Mouse (Mus musculus) MEL (cell line): Measurements from ENCODE around the gene Chadl.

ENCODE experiments used
- CTCF ChIP-seq, 3 experiments: IDR thresholded peaks in 2 of 3; conservative IDR thresholded peaks in 1 of 3; 2 replicates each; pipeline ENCODE4 v1.5.1; 2011 to 2012; ENCODE audit warnings: low read length in 3 of 3, low read depth in 2 of 3, mild to moderate bottlenecking in 2 of 3, improper control_type of control experiment in 1 of 3, inconsistent platforms in 1 of 3, mixed read lengths in 1 of 3, moderate library complexity in 1 of 3; ENCODE audit not compliant: control insufficient read depth in 1 of 3, insufficient read depth in 1 of 3, poor library complexity in 1 of 3, severe bottlenecking in 1 of 3
- E2F4 ChIP-seq: IDR thresholded peaks from 2 replicates; pipeline ENCODE4 v1.6.1; 2011; ENCODE audit warnings: low read depth, low read length, improper control_type of control experiment, borderline replicate concordance
- EP300 ChIP-seq, 2 experiments: IDR thresholded peaks; 2 replicates each; pipeline ENCODE4 v1.6.1; 2011; ENCODE audit warnings: improper control_type of control experiment in 2 of 2, low read length in 2 of 2, low read depth in 1 of 2, mild to moderate bottlenecking in 1 of 2
- ETS1 ChIP-seq: IDR thresholded peaks from 2 replicates; pipeline ENCODE4 v1.6.1; 2012; ENCODE audit warnings: low read depth, mild to moderate bottlenecking, inconsistent platforms, low read length, improper control_type of control experiment, moderate library complexity
- GABPA ChIP-seq: IDR thresholded peaks from 2 replicates; pipeline ENCODE4 v1.6.1; 2012; ENCODE audit warnings: low read depth, mild to moderate bottlenecking, inconsistent platforms, low read length, improper control_type of control experiment, moderate library complexity
- HCFC1 ChIP-seq: IDR thresholded peaks from 2 replicates; pipeline ENCODE4 v1.6.1; 2012; ENCODE audit warnings: low read depth, mild to moderate bottlenecking, inconsistent platforms, low read length, improper control_type of control experiment, moderate library complexity
- KAT2A ChIP-seq: conservative IDR thresholded peaks from 2 replicates; pipeline ENCODE4 v1.6.1; 2012; ENCODE audit warnings: low read depth, low read length, improper control_type of control experiment, inconsistent platforms
- MAFK ChIP-seq: IDR thresholded peaks from 2 replicates; pipeline ENCODE4 v1.6.1; 2011; ENCODE audit warnings: low read depth, mild to moderate bottlenecking, low read length, improper control_type of control experiment, borderline replicate concordance
- MAX ChIP-seq: IDR thresholded peaks from 2 replicates; pipeline ENCODE4 v1.6.1; 2011; ENCODE audit warnings: low read length, improper control_type of control experiment
- MAZ ChIP-seq: IDR thresholded peaks from 2 replicates; pipeline ENCODE4 v1.6.1; 2012; ENCODE audit warnings: low read depth, mild to moderate bottlenecking, inconsistent platforms, low read length, improper control_type of control experiment
- POLR2A ChIP-seq, 2 experiments: IDR thresholded peaks; 2 replicates each; pipeline ENCODE4 v1.6.1; 2011 to 2012; ENCODE audit warnings: low read length in 2 of 2, mild to moderate bottlenecking in 2 of 2, control low read depth in 1 of 2, improper control_type of control experiment in 1 of 2, low read depth in 1 of 2, moderate library complexity in 1 of 2; ENCODE audit not compliant: control insufficient read depth in 1 of 2, insufficient read depth in 1 of 2, poor library complexity in 1 of 2
- SIN3A ChIP-seq: IDR thresholded peaks from 2 replicates; pipeline ENCODE4 v1.6.1; 2012; ENCODE audit warnings: low read length, improper control_type of control experiment, inconsistent platforms
- USF1 ChIP-seq: IDR thresholded peaks from 2 replicates; pipeline ENCODE4 v1.6.1; 2014; ENCODE audit warnings: low read depth, mild to moderate bottlenecking, inconsistent platforms, low read length, improper control_type of control experiment, moderate library complexity
- ZC3H11A ChIP-seq: IDR thresholded peaks from 2 replicates; pipeline ENCODE4 v1.6.1; 2012; ENCODE audit warnings: low read depth, mild to moderate bottlenecking, inconsistent platforms, low read length, improper control_type of control experiment

GRCm38 (mm10) chr15:81666957-81667356 is 30.1 kb downstream of the Chadl start:
- no peak for TF ChIP-seq HCFC1
- no peak for TF ChIP-seq MAX
- no peak for TF ChIP-seq POLR2A (IDR thresholded peaks at IDR 0.05; ENCODE audit: control insufficient read depth in 1 of 2, insufficient read depth in 1 of 2, low read depth in 1 of 2, low read length in 2 of 2, poor library complexity in 1 of 2)
- peak; percentile 26 to 48 (median 45); a peak in 5 of 6 replicates for TF ChIP-seq CTCF (IDR thresholded peaks at IDR 0.05 in 2 of 3, conservative IDR thresholded peaks at IDR 0.05 in 1 of 3; ENCODE audit: control insufficient read depth in 1 of 3, insufficient read depth in 1 of 3, low read depth in 2 of 3, low read length in 3 of 3, poor library complexity in 1 of 3, severe bottlenecking in 1 of 3)
- TF ChIP-seq EP300 (IDR thresholded peaks at IDR 0.05; ENCODE audit: low read depth in 1 of 2, low read length in 2 of 2), result no peak
- no peak for TF ChIP-seq MAFK
- no peak for TF ChIP-seq KAT2A
- no peak for TF ChIP-seq E2F4
- TF ChIP-seq ZC3H11A, result no peak
- TF ChIP-seq GABPA, result no peak
- TF ChIP-seq SIN3A, result no peak
- no peak for TF ChIP-seq ETS1
- no peak for TF ChIP-seq USF1
- TF ChIP-seq MAZ, result no peak
